Mouse (Mus musculus): ENCODE data around the gene Nipa1. TPM values are rescaled to one million over a fixed set of nuclear protein-coding genes. Genes with fewer than 3 reads are reported as not detected.

The Nipa1 gene
- polyA plus RNA-seq, 1 experiment, result 0.80 TPM

DNA sequence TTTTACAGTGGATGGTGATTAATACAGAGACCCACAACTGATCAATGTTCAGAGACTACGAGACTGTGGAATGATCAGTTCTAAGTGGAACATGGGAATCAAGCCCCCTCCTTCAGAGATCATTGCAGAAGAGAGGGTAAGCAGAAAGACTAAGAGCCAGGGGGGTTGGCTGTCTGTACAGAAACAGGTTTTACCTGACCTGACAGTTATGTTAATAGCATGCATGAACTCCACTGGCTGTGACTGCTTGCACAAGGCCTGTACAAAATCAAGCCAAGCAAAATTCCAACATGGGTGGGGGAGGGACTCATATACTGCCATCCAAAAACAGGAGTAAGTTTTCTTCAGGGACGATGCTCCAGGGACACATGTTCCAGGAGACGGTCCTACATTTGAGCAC is 28.6 kb downstream of the Nipa1 start:
- 96% methylated on average over 3 of the region's 3 CpGs for WGBS
- TF ChIP-seq POLR2A (IDR thresholded peaks at IDR 0.05; ENCODE audit: control insufficient read depth, extremely low read depth, insufficient read depth, low read length, poor library complexity) (no peak), CTCF (IDR thresholded peaks at IDR 0.05; ENCODE audit: borderline replicate concordance, control insufficient read depth, extremely low read depth, insufficient read depth, low read length, poor library complexity) (no peak)
- Histone ChIP-seq H3K4me1 (replicated peaks; ENCODE audit: control insufficient read depth, insufficient read depth, low read length) (no peaks in the 10 kb centered on the region), H3K4me3 (ENCODE audit: control insufficient read depth, insufficient read depth, low read length) (no peak overlapping the region), H3K36me3 (ENCODE audit: control insufficient read depth, insufficient read depth, low read length) (no peaks in the 10 kb centered on the region), H3K27ac (ENCODE audit: control insufficient read depth, insufficient read depth, low read length) (no peak overlapping the region), H3K27me3 (ENCODE audit: control insufficient read depth, insufficient read depth, low read length) (no peaks in the 10 kb centered on the region)
- DNase-seq, result no peak

DNA sequence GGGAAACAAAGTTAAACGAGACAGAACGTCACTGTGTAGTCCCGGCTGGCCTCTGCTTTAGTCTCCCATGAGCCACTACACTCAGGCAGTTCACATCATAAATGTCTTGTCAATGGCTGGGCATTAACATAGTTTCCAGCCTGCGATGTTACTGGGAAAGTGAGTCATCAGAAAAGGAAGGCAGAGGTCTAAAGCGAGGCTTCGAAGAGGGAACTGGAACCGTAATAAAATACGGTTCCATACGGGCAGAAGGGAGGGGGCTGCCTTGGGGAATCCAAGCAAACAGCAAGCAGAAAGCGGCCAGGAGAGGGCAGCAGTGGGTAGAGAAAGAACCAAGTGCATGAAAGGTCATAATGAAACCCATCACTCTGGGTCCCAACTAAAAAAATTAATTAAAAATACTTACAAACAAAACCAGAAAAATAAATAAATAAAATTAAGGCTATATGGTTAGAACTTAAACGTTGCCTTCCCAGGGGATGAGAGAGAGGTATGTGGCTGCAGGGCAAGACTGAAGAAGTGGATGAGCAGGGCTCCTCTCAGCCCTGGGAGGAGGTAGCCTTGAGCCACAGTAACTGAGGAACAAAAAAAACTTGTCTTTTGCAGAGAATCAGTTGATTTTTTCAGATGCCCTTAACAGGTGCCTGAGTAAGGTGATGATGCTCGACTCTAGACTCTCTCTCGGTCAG is 33.1 kb downstream of the Nipa1 start:
- no peaks in the 10 kb centered on the region for H3K4me1 ChIP-seq (replicated peaks; ENCODE audit: control insufficient read depth, insufficient read depth, low read length)
- peak; percentile 56; the same call in 1 of the 2 replicates for TF ChIP-seq CTCF (IDR thresholded peaks at IDR 0.05; ENCODE audit: borderline replicate concordance, control insufficient read depth, extremely low read depth, insufficient read depth, low read length, poor library complexity)
- TF ChIP-seq POLR2A (IDR thresholded peaks at IDR 0.05; ENCODE audit: control insufficient read depth, extremely low read depth, insufficient read depth, low read length, poor library complexity), result no peak
- 25% methylated on average over 13 of the region's 13 CpGs for WGBS
- no peaks in the 10 kb centered on the region for H3K36me3 ChIP-seq (ENCODE audit: control insufficient read depth, insufficient read depth, low read length)
- H3K27ac ChIP-seq (ENCODE audit: control insufficient read depth, insufficient read depth, low read length), result no peak overlapping the region
- no peak overlapping the region for H3K4me3 ChIP-seq (ENCODE audit: control insufficient read depth, insufficient read depth, low read length)
- no peaks in the 10 kb centered on the region for H3K27me3 ChIP-seq (ENCODE audit: control insufficient read depth, insufficient read depth, low read length)
- peak; percentile 71 for DNase-seq

- H3K36me3 ChIP-seq (ENCODE audit: control insufficient read depth, insufficient read depth, low read length), result no peaks in the 10 kb centered on the region
- H3K4me3 ChIP-seq (ENCODE audit: control insufficient read depth, insufficient read depth, low read length), result no peak overlapping the region
- TF ChIP-seq CTCF (IDR thresholded peaks at IDR 0.05; ENCODE audit: borderline replicate concordance, control insufficient read depth, extremely low read depth, insufficient read depth, low read length, poor library complexity) (no peak), POLR2A (IDR thresholded peaks at IDR 0.05; ENCODE audit: control insufficient read depth, extremely low read depth, insufficient read depth, low read length, poor library complexity) (no peak)
- no peak overlapping the region for H3K27ac ChIP-seq (ENCODE audit: control insufficient read depth, insufficient read depth, low read length)
- 88% methylated on average over 4 of the region's 4 CpGs for WGBS
- DNase-seq, result no peak
- H3K27me3 ChIP-seq (ENCODE audit: control insufficient read depth, insufficient read depth, low read length), result no peaks in the 10 kb centered on the region
- no peaks in the 10 kb centered on the region for H3K4me1 ChIP-seq (replicated peaks; ENCODE audit: control insufficient read depth, insufficient read depth, low read length)
These were observed 35.0 kb downstream of the Nipa1 start for GRCm38 (mm10) chr7:55984754-55985153.

- no peaks in the 10 kb centered on the region for H3K27me3 ChIP-seq (ENCODE audit: control insufficient read depth, insufficient read depth, low read length)
- no peaks in the 10 kb centered on the region for H3K36me3 ChIP-seq (ENCODE audit: control insufficient read depth, insufficient read depth, low read length)
- TF ChIP-seq POLR2A (IDR thresholded peaks at IDR 0.05; ENCODE audit: control insufficient read depth, extremely low read depth, insufficient read depth, low read length, poor library complexity) (no peak), CTCF (IDR thresholded peaks at IDR 0.05; ENCODE audit: borderline replicate concordance, control insufficient read depth, extremely low read depth, insufficient read depth, low read length, poor library complexity) (no peak)
- no peak for DNase-seq
- no peak overlapping the region for H3K27ac ChIP-seq (ENCODE audit: control insufficient read depth, insufficient read depth, low read length)
- no peaks in the 10 kb centered on the region for H3K4me1 ChIP-seq (replicated peaks; ENCODE audit: control insufficient read depth, insufficient read depth, low read length)
- no peak overlapping the region for H3K4me3 ChIP-seq (ENCODE audit: control insufficient read depth, insufficient read depth, low read length)
- WGBS, result 96% methylated on average over 5 of the region's 5 CpGs
These were observed 36.6 kb downstream of the Nipa1 start for GRCm38 (mm10) chr7:55983107-55983506.

DNA sequence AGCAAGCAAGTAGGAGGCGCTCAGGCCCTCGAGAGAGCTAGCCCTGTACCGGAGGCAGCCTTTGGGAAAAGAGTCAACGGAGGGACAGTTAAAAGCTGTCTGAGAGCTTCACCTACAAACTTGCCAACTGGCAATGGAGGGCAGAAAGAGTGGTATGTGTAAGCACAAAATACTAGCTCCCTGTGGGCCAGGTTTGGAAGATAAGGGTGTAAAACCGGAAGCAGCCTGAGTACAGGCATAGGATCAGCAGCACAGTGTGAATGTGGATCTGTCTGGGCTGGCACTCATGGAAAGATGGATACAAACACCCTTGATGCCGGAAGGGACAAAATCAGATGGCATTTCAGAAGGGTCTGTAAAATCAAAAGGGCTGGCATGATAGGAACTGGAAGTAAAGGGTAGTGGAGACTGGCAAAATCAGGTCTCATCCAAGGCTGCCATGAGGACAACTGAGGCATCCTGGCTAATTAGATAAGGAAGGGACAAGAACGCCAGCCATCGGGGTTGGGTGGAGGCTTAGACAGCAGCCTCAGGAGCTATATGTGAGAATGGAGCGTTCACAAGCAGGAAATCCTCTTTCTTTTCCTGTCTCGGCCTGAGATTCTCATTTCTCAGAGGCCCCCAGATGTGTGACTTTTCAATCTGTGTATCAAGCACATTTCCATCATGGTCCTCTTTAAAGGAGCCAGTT is 37.6 kb downstream of the Nipa1 start:
- no peak overlapping the region for H3K4me3 ChIP-seq (ENCODE audit: control insufficient read depth, insufficient read depth, low read length)
- H3K27ac ChIP-seq (ENCODE audit: control insufficient read depth, insufficient read depth, low read length), result no peak overlapping the region
- DNase-seq, result no peak
- WGBS, result 84% methylated on average over 10 of the region's 10 CpGs
- H3K4me1 ChIP-seq (replicated peaks; ENCODE audit: control insufficient read depth, insufficient read depth, low read length), result no peaks in the 10 kb centered on the region
- H3K27me3 ChIP-seq (ENCODE audit: control insufficient read depth, insufficient read depth, low read length), result no peaks in the 10 kb centered on the region
- H3K36me3 ChIP-seq (ENCODE audit: control insufficient read depth, insufficient read depth, low read length), result no peaks in the 10 kb centered on the region
- no peak for TF ChIP-seq CTCF (IDR thresholded peaks at IDR 0.05; ENCODE audit: borderline replicate concordance, control insufficient read depth, extremely low read depth, insufficient read depth, low read length, poor library complexity)
- no peak for TF ChIP-seq POLR2A (IDR thresholded peaks at IDR 0.05; ENCODE audit: control insufficient read depth, extremely low read depth, insufficient read depth, low read length, poor library complexity)

GRCm38 (mm10) chr7:55981511-55981910 is 38.2 kb downstream of the Nipa1 start:
- no peak for DNase-seq
- Histone ChIP-seq H3K27ac (ENCODE audit: control insufficient read depth, insufficient read depth, low read length) (no peak overlapping the region), H3K27me3 (ENCODE audit: control insufficient read depth, insufficient read depth, low read length) (no peaks in the 10 kb centered on the region), H3K4me3 (ENCODE audit: control insufficient read depth, insufficient read depth, low read length) (no peak overlapping the region), H3K36me3 (ENCODE audit: control insufficient read depth, insufficient read depth, low read length) (no peaks in the 10 kb centered on the region), H3K4me1 (replicated peaks; ENCODE audit: control insufficient read depth, insufficient read depth, low read length) (no peaks in the 10 kb centered on the region)
- TF ChIP-seq CTCF (IDR thresholded peaks at IDR 0.05; ENCODE audit: borderline replicate concordance, control insufficient read depth, extremely low read depth, insufficient read depth, low read length, poor library complexity) (no peak), POLR2A (IDR thresholded peaks at IDR 0.05; ENCODE audit: control insufficient read depth, extremely low read depth, insufficient read depth, low read length, poor library complexity) (no peak)
- WGBS, result 97% methylated on average over 2 of the region's 2 CpGs
